Mouse (Mus musculus) ES-Bruce4 (cell line): ENCODE data around the gene Ankrd6.

Experiments
- CTCF ChIP-seq: IDR thresholded peaks from one replicate; pipeline ENCODE4 v1.8.1; 2011; ENCODE audit warnings: low read depth, low read length
- EP300 ChIP-seq: IDR thresholded peaks from 2 replicates; pipeline ENCODE4 v1.6.1; 2011; ENCODE audit warnings: low read depth, low read length; ENCODE audit not compliant: insufficient read depth
- POLR2A ChIP-seq: IDR thresholded peaks from one replicate; pipeline ENCODE4 v1.8.1; 2011; ENCODE audit warnings: low read length; ENCODE audit not compliant: insufficient read depth

- no peak for TF ChIP-seq CTCF
- no peak for TF ChIP-seq POLR2A
- TF ChIP-seq EP300, result no peak
Measured at GRCm38 (mm10) chr4:32864867-32865242, 85.8 kb downstream of the Ankrd6 start.
